Mouse (Mus musculus) stomach, postnatal 0 days (tissue): Measurements from ENCODE around the gene Uap1.

Source experiments
- CTCF ChIP-seq: IDR thresholded peaks from 2 replicates; pipeline ENCODE4 v1.5.1; 2016; ENCODE audit warnings: antibody characterized with exemption, low read depth, mild to moderate bottlenecking, moderate library complexity
- EP300 ChIP-seq: optimal IDR thresholded peaks from 2 replicates; pipeline ENCODE3; 2016; ENCODE audit warnings: antibody characterized with exemption

- no peak for TF ChIP-seq CTCF
- no peak for TF ChIP-seq EP300
Measured at GRCm38 (mm10) chr1:170161852-170162251, 12.9 kb downstream of the Uap1 start.
